Mouse (Mus musculus): ENCODE results near the gene Pum3. TPM values are rescaled to one million over a fixed set of nuclear protein-coding genes. Genes with fewer than 3 reads are reported as not detected.

Gene Pum3
- 78.0 and 89.0 TPM in 2 replicates for polyA plus RNA-seq (2014; fragmentation: Nextera tagmentation; extraction: Ambion mirVana)

DNA sequence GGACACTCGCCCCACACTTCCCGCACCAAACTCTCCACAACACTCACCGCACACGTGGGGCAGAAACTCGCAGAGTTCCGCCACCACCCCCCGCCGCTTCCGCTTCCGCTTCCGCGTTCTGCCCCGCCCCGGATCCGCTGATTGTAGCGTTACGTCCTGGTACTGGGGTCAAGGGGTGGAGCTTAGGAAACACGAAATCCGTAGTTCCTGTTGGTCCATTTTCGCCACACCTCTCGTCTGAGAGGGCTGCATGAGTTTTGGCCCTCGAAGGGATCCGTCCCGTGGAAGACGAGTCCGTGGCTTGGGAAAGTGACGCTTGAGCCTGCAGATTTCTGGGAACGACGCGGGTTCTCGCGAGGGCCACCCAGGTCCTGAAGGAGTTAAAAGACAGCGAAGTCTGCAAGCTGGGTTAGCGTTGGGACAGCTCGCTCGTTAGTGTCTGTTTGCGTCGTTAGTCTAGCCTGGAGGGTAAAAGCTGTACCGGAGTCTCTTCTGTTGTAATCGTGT lies at the start of gene Pum3:
Gene Pum3 (minus strand): TSS at position 81 of the 507 bp plus-strand sequence.
- Histone ChIP-seq H3K36me3 (ENCODE audit: control insufficient read depth, insufficient read depth, low read length) (no peaks in the 10 kb centered on the region), H3K27me3 (ENCODE audit: control insufficient read depth, insufficient read depth, low read length) (no peaks in the 10 kb centered on the region), H3K9me3 (ENCODE audit: control insufficient read depth, low read length) (no peaks in the 10 kb centered on the region), H3K4me3 (ENCODE audit: low read depth, low read length) (peak within 1 kb of the TSS; percentile 76), H3K27ac (ENCODE audit: low read depth, low read length) (peak within 1 kb of the TSS; percentile 72), H3K4me2 (ENCODE audit: low read depth) (peak within 1 kb of the TSS; percentile 65), H3K9ac (ENCODE audit: low read length) (peak within 1 kb of the TSS; percentile 80), H3K4me1 (ENCODE audit: control insufficient read depth, insufficient read depth, low read length) (peaks cover 5% of the 10 kb centered on the region; the same call in 1 of the 2 replicates)
- DNase-seq (ENCODE audit: low spot score): peak; percentile 96
- ATAC-seq (ENCODE audit: insufficient read depth, low FRiP score, low TSS enrichment): peak; percentile 95
- under 1% methylated on average over 40 of the region's 40 CpGs for WGBS

DNA sequence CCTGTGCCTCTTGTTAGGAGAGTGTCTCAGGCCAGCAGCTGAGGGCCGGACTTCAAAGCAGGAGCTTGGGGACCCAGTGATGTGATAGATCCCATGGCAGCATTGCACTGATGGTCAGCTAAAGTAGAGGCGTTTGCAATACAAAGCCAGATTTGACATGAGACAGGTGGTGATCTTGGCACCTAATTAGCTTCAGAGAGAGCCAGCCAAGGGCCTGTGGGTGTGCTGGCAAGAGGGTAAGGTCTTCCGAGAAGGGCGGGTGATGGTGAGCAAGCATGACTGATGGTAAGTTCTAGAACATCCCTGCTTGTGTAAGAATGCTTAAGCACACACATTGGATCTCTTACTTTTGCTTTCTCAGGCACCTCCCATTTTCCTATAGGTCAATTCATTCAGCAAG lies 37.1 kb upstream of the Pum3 start:
- no peak for ATAC-seq (ENCODE audit: insufficient read depth, low FRiP score, low TSS enrichment)
- Histone ChIP-seq H3K9ac (ENCODE audit: low read length) (no peak overlapping the region), H3K9me3 (ENCODE audit: control insufficient read depth, low read length) (no peaks in the 10 kb centered on the region), H3K4me2 (ENCODE audit: low read depth) (no peak overlapping the region), H3K4me3 (ENCODE audit: low read depth, low read length) (no peak overlapping the region), H3K27ac (ENCODE audit: low read depth, low read length) (no peak overlapping the region), H3K27me3 (ENCODE audit: control insufficient read depth, insufficient read depth, low read length) (no peaks in the 10 kb centered on the region), H3K4me1 (ENCODE audit: control insufficient read depth, insufficient read depth, low read length) (no peaks in the 10 kb centered on the region), H3K36me3 (ENCODE audit: control insufficient read depth, insufficient read depth, low read length) (no peaks in the 10 kb centered on the region)
- WGBS: 73% methylated on average over 4 of the region's 4 CpGs
- DNase-seq (ENCODE audit: low spot score): no peak

- ATAC-seq (ENCODE audit: insufficient read depth, low FRiP score, low TSS enrichment) (no peak), DNase-seq (ENCODE audit: low spot score) (no peak)
- WGBS: 59% methylated on average over 4 of the region's 4 CpGs
These were observed 33.0 kb upstream of the Pum3 start for GRCm38 (mm10) chr19:27462656-27463055.

GRCm38 (mm10) chr19:27450458-27450857 lies 20.8 kb upstream of the Pum3 start:
- 47% methylated on average over 4 of the region's 4 CpGs for WGBS

More at GRCm38 (mm10) chr19:27462656-27463055, 33.0 kb upstream of the Pum3 start:
- H3K4me1 ChIP-seq (ENCODE audit: control insufficient read depth, insufficient read depth, low read length): no peaks in the 10 kb centered on the region
- no peaks in the 10 kb centered on the region for H3K9me3 ChIP-seq (ENCODE audit: control insufficient read depth, low read length)
- H3K27ac ChIP-seq (ENCODE audit: low read depth, low read length): no peak overlapping the region
- H3K4me2 ChIP-seq (ENCODE audit: low read depth): no peak overlapping the region
- H3K36me3 ChIP-seq (ENCODE audit: control insufficient read depth, insufficient read depth, low read length): no peaks in the 10 kb centered on the region
- H3K4me3 ChIP-seq (ENCODE audit: low read depth, low read length): no peak overlapping the region
- H3K27me3 ChIP-seq (ENCODE audit: control insufficient read depth, insufficient read depth, low read length): no peaks in the 10 kb centered on the region
- H3K9ac ChIP-seq (ENCODE audit: low read length): no peak overlapping the region

GRCm38 (mm10) chr19:27447515-27447914 lies 17.9 kb upstream of the Pum3 start:
- 26% methylated on average over 7 of the region's 7 CpGs for WGBS
- DNase-seq (ENCODE audit: low spot score) (peak; percentile 66), ATAC-seq (ENCODE audit: insufficient read depth, low FRiP score, low TSS enrichment) (peak; percentile 61)
- H3K4me1 ChIP-seq (ENCODE audit: control insufficient read depth, insufficient read depth, low read length): no peaks in the 10 kb centered on the region
- H3K9me3 ChIP-seq (ENCODE audit: control insufficient read depth, low read length): no peaks in the 10 kb centered on the region
- H3K27me3 ChIP-seq (ENCODE audit: control insufficient read depth, insufficient read depth, low read length): no peaks in the 10 kb centered on the region
- no peak overlapping the region for H3K9ac ChIP-seq (ENCODE audit: low read length)
- H3K4me3 ChIP-seq (ENCODE audit: low read depth, low read length): no peak overlapping the region
- H3K27ac ChIP-seq (ENCODE audit: low read depth, low read length): no peak overlapping the region
- H3K4me2 ChIP-seq (ENCODE audit: low read depth): no peak overlapping the region
- no peaks in the 10 kb centered on the region for H3K36me3 ChIP-seq (ENCODE audit: control insufficient read depth, insufficient read depth, low read length)

More at GRCm38 (mm10) chr19:27450458-27450857, 20.8 kb upstream of the Pum3 start:
- no peak overlapping the region for H3K27ac ChIP-seq (ENCODE audit: low read depth, low read length)
- H3K9me3 ChIP-seq (ENCODE audit: control insufficient read depth, low read length): no peaks in the 10 kb centered on the region
- H3K4me3 ChIP-seq (ENCODE audit: low read depth, low read length): no peak overlapping the region
- H3K27me3 ChIP-seq (ENCODE audit: control insufficient read depth, insufficient read depth, low read length): no peaks in the 10 kb centered on the region
- DNase-seq (ENCODE audit: low spot score) (peak; percentile 81), ATAC-seq (ENCODE audit: insufficient read depth, low FRiP score, low TSS enrichment) (no peak)
- no peak overlapping the region for H3K4me2 ChIP-seq (ENCODE audit: low read depth)
- no peaks in the 10 kb centered on the region for H3K36me3 ChIP-seq (ENCODE audit: control insufficient read depth, insufficient read depth, low read length)
- H3K9ac ChIP-seq (ENCODE audit: low read length): no peak overlapping the region
- H3K4me1 ChIP-seq (ENCODE audit: control insufficient read depth, insufficient read depth, low read length): no peaks in the 10 kb centered on the region

GRCm38 (mm10) chr19:27441106-27441505 lies 11.5 kb upstream of the Pum3 start:
- no peaks in the 10 kb centered on the region for H3K9me3 ChIP-seq (ENCODE audit: control insufficient read depth, low read length)
- no peaks in the 10 kb centered on the region for H3K4me1 ChIP-seq (ENCODE audit: control insufficient read depth, insufficient read depth, low read length)
- DNase-seq (ENCODE audit: low spot score) (no peak), ATAC-seq (ENCODE audit: insufficient read depth, low FRiP score, low TSS enrichment) (no peak)
- H3K36me3 ChIP-seq (ENCODE audit: control insufficient read depth, insufficient read depth, low read length): no peaks in the 10 kb centered on the region
- H3K27me3 ChIP-seq (ENCODE audit: control insufficient read depth, insufficient read depth, low read length): no peaks in the 10 kb centered on the region
- H3K4me3 ChIP-seq (ENCODE audit: low read depth, low read length): no peak overlapping the region
- 64% methylated on average over 5 of the region's 5 CpGs for whole genome bisulfite sequencing
- H3K9ac ChIP-seq (ENCODE audit: low read length): no peak overlapping the region
- no peak overlapping the region for H3K4me2 ChIP-seq (ENCODE audit: low read depth)
- H3K27ac ChIP-seq (ENCODE audit: low read depth, low read length): no peak overlapping the region

- 87% methylated on average over 10 of the region's 10 CpGs for WGBS
- DNase-seq (ENCODE audit: low spot score): no peak
These were observed 8.5 kb upstream of the Pum3 start for GRCm38 (mm10) chr19:27437982-27438652.

GRCm38 (mm10) chr19:27430406-27430805 lies 781 bp upstream of the Pum3 start:
- Histone ChIP-seq H3K36me3 (ENCODE audit: control insufficient read depth, insufficient read depth, low read length) (no peaks in the 10 kb centered on the region), H3K27ac (ENCODE audit: low read depth, low read length) (peak overlapping the region; percentile 72), H3K4me3 (ENCODE audit: low read depth, low read length) (peak overlapping the region; percentile 76), H3K9me3 (ENCODE audit: control insufficient read depth, low read length) (no peaks in the 10 kb centered on the region), H3K9ac (ENCODE audit: low read length) (peak overlapping the region; percentile 80), H3K27me3 (ENCODE audit: control insufficient read depth, insufficient read depth, low read length) (no peaks in the 10 kb centered on the region), H3K4me1 (ENCODE audit: control insufficient read depth, insufficient read depth, low read length) (peaks cover 5% of the 10 kb centered on the region; the same call in 1 of the 2 replicates), H3K4me2 (ENCODE audit: low read depth) (peak overlapping the region; percentile 65)
- DNase-seq (ENCODE audit: low spot score): peak; percentile 23
- WGBS: 3% methylated on average over 10 of the region's 10 CpGs
- ATAC-seq (ENCODE audit: insufficient read depth, low FRiP score, low TSS enrichment): no peak

More at GRCm38 (mm10) chr19:27437982-27438652, 8.5 kb upstream of the Pum3 start:
- ATAC-seq (ENCODE audit: insufficient read depth, low FRiP score, low TSS enrichment): no peak
- H3K4me2 ChIP-seq (ENCODE audit: low read depth): no peak overlapping the region
- no peaks in the 10 kb centered on the region for H3K36me3 ChIP-seq (ENCODE audit: control insufficient read depth, insufficient read depth, low read length)
- H3K27ac ChIP-seq (ENCODE audit: low read depth, low read length): no peak overlapping the region
- H3K4me3 ChIP-seq (ENCODE audit: low read depth, low read length): no peak overlapping the region
- no peaks in the 10 kb centered on the region for H3K9me3 ChIP-seq (ENCODE audit: control insufficient read depth, low read length)
- H3K9ac ChIP-seq (ENCODE audit: low read length): no peak overlapping the region
- no peaks in the 10 kb centered on the region for H3K4me1 ChIP-seq (ENCODE audit: control insufficient read depth, insufficient read depth, low read length)
- no peaks in the 10 kb centered on the region for H3K27me3 ChIP-seq (ENCODE audit: control insufficient read depth, insufficient read depth, low read length)

DNA sequence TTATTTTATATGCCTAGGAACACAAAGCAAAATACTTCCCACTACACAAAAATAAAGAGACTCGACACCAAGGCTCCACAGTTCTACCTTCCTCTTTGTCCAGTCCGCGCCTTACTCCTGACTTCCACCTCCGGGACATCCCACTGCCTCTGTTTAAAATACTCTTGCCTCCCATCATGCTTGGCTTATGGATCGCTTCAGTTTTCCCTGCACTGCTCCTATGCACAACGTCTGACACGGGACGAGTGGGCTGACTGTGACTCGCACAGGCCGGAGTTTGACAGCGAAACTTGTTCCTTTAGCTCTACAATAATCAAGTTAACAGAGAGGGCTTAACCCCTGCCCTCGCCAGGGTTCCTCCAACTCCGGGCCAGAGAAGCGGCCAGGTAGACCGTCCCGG lies 344 bp downstream of the Pum3 start:
- Histone ChIP-seq H3K4me2 (ENCODE audit: low read depth) (peak overlapping the region; percentile 65), H3K4me1 (ENCODE audit: control insufficient read depth, insufficient read depth, low read length) (peaks cover 5% of the 10 kb centered on the region; the same call in 1 of the 2 replicates), H3K4me3 (ENCODE audit: low read depth, low read length) (peak overlapping the region; percentile 76), H3K27ac (ENCODE audit: low read depth, low read length) (no peak overlapping the region), H3K9me3 (ENCODE audit: control insufficient read depth, low read length) (no peaks in the 10 kb centered on the region), H3K36me3 (ENCODE audit: control insufficient read depth, insufficient read depth, low read length) (peaks cover 2% of the 10 kb centered on the region), H3K9ac (ENCODE audit: low read length) (peak overlapping the region; percentile 62), H3K27me3 (ENCODE audit: control insufficient read depth, insufficient read depth, low read length) (no peaks in the 10 kb centered on the region)
- WGBS: under 1% methylated on average over 16 of the region's 16 CpGs
- DNase-seq (ENCODE audit: low spot score): no peak
- peak; percentile 14; the same call in 1 of the 2 replicates for ATAC-seq (ENCODE audit: insufficient read depth, low FRiP score, low TSS enrichment)
